Mouse (Mus musculus) thymus, postnatal 0 days (tissue): ENCODE measurements around the gene Pik3r3. TPM values are rescaled to one million over a fixed set of nuclear protein-coding genes. Genes with fewer than 3 reads are reported as not detected.
A peak's percentile ranks its signal among the peaks of the same experiment; 100 is the strongest.

Experiments
- DNase-seq: peaks from one replicate; pipeline ENCODE4 v3.0.0-alpha.2; 2015; ENCODE audit warnings: low spot score
- polyA plus RNA-seq: library from polyadenylated mRNA; unstranded; fragments of >200 nt; fragmentation: Nextera tagmentation; extraction: Ambion mirVana; gene quantifications from 2 replicates; pipeline ENCODE4 v1.2.1, GENCODE M21; 2015

Pik3r3 gene
- polyA plus RNA-seq, 1 experiment from 2014 or later, result 4.7 TPM

GRCm38 (mm10) chr4:116219056-116219455, 2.4 kb upstream of the Pik3r3 start:
- DNase-seq, result no peak

- peak; percentile 29 for DNase-seq
These were observed 1.3 kb upstream of the Pik3r3 start for GRCm38 (mm10) chr4:116220071-116220650.

- no peak for DNase-seq
These were observed 658 bp upstream of the Pik3r3 start for GRCm38 (mm10) chr4:116220780-116221139.

- peak; percentile 7 for DNase-seq
These were observed 801 bp downstream of the Pik3r3 start for GRCm38 (mm10) chr4:116221996-116222842.

- peak; percentile 2 for DNase-seq
These were observed 1.4 kb downstream of the Pik3r3 start for GRCm38 (mm10) chr4:116222843-116223119.

GRCm38 (mm10) chr4:116243377-116243776, 22.0 kb downstream of the Pik3r3 start:
- no peak for DNase-seq

- DNase-seq, result no peak
These were observed 22.8 kb downstream of the Pik3r3 start for GRCm38 (mm10) chr4:116244240-116244639.

GRCm38 (mm10) chr4:116245926-116246325, 24.5 kb downstream of the Pik3r3 start:
- DNase-seq, result peak; percentile 58

GRCm38 (mm10) chr4:116249986-116250385, 28.6 kb downstream of the Pik3r3 start:
- no peak for DNase-seq

- DNase-seq, result no peak
These were observed 46.8 kb downstream of the Pik3r3 start for GRCm38 (mm10) chr4:116268220-116268619.

- DNase-seq, result peak; percentile 3
These were observed 60.8 kb downstream of the Pik3r3 start for GRCm38 (mm10) chr4:116282211-116282610.

GRCm38 (mm10) chr4:116291561-116291960, 70.1 kb downstream of the Pik3r3 start:
- DNase-seq, result no peak

- peak; percentile 15 for DNase-seq
These were observed 71.9 kb downstream of the Pik3r3 start for GRCm38 (mm10) chr4:116293296-116293695.

- no peak for DNase-seq
These were observed 79.5 kb downstream of the Pik3r3 start for GRCm38 (mm10) chr4:116300878-116301355.

- DNase-seq, result no peak
These were observed 83.1 kb downstream of the Pik3r3 start for GRCm38 (mm10) chr4:116304551-116304950.

GRCm38 (mm10) chr4:116317575-116317974, 96.2 kb downstream of the Pik3r3 start:
- no peak for DNase-seq

GRCm38 (mm10) chr4:116322127-116322526, 100.7 kb downstream of the Pik3r3 start:
- no peak for DNase-seq

GRCm38 (mm10) chr4:116329256-116329655, 107.8 kb downstream of the Pik3r3 start:
- DNase-seq, result no peak

GRCm38 (mm10) chr4:116336294-116336693, 114.9 kb downstream of the Pik3r3 start:
- DNase-seq, result no peak

GRCm38 (mm10) chr4:116342119-116342518, 120.7 kb downstream of the Pik3r3 start:
- DNase-seq, result peak; percentile 53

GRCm38 (mm10) chr4:116352496-116352895, 131.1 kb downstream of the Pik3r3 start:
- no peak for DNase-seq
